Mouse (Mus musculus) kidney, embryonic 16.5 days (tissue): ENCODE measurements around the gene Gas8. TPM values are rescaled to one million over a fixed set of nuclear protein-coding genes. Genes with fewer than 3 reads are reported as not detected.
"Not testable (repeated sequence)": the region's sequence is repeated elsewhere in the genome, so short reads cannot be mapped to it uniquely, and the experiment has no call there.

Experiments
- ATAC-seq: fragments of 200-750 bp; cut with Nextera tagmentation; 2 replicates; pipeline ENCODE4 v1.8.0; 2017; ENCODE audit warnings: moderate TSS enrichment; ENCODE audit not compliant: low FRiP score, low TSS enrichment
- H3K27ac ChIP-seq: fragments of 300-500 bp; sonication (generic); 2 replicates; pipeline ENCODE4 v1.5.1; 2014; ENCODE audit warnings: low read length
- H3K27me3 ChIP-seq: fragments of 300-500 bp; sonication (generic); 2 replicates; pipeline ENCODE4 v1.6.1; 2014; ENCODE audit warnings: low read length, control low read depth, mixed read lengths; ENCODE audit not compliant: insufficient read depth
- H3K36me3 ChIP-seq: fragments of 300-500 bp; sonication (generic); 2 replicates; pipeline ENCODE4 v1.6.1; 2014; ENCODE audit warnings: low read length, control low read depth, mixed read lengths; ENCODE audit not compliant: insufficient read depth
- H3K4me1 ChIP-seq: fragments of 300-500 bp; sonication (generic); 2 replicates; pipeline ENCODE4 v1.6.1; 2014; ENCODE audit warnings: low read length, control low read depth, mixed read lengths; ENCODE audit not compliant: insufficient read depth
- H3K4me2 ChIP-seq: fragments of 300-500 bp; sonication (generic); replicated peaks from 2 replicates; pipeline ENCODE4 v1.6.1; 2014; ENCODE audit warnings: low read depth, low read length
- H3K4me3 ChIP-seq: fragments of 300-500 bp; sonication (generic); 2 replicates; pipeline ENCODE4 v1.5.1; 2014; ENCODE audit warnings: mild to moderate bottlenecking, low read length
- H3K9ac ChIP-seq: fragments of 300-500 bp; sonication (generic); replicated peaks from 2 replicates; pipeline ENCODE4 v1.6.1; 2014; ENCODE audit warnings: low read length
- H3K9me3 ChIP-seq: fragments of 300-500 bp; sonication (generic); 2 replicates; pipeline ENCODE4 v1.6.1; 2016; ENCODE audit warnings: low read length, control low read depth
- WGBS: fragments of 180-500 bp; shearing (Covaris S2); extraction: QIAGEN DNeasy Blood & Tissue Kit; methylation state at CpG from one replicate; pipeline ENCODE4 v1.1.7; 2014; 5-methylcytosine and 5-hydroxymethylcytosine counted together
- polyA plus RNA-seq: library from polyadenylated mRNA; unstranded; fragments of >200 nt; fragmentation: Nextera tagmentation; extraction: Ambion mirVana; gene quantifications from 2 replicates; pipeline ENCODE4 v1.2.1, GENCODE M21; 2015

Gas8 gene
- 38.5 and 39.6 TPM in 2 replicates for polyA plus RNA-seq

GRCm38 (mm10) chr8:123518667-123519066, at the start of gene Gas8:
Gene Gas8, plus strand, starts transcription at chr8:123518834.
- Histone ChIP-seq H3K9me3 (no peaks in the 10 kb centered on the region), H3K9ac (peak within 1 kb of the TSS; percentile 86), H3K4me1 (peaks cover 20% of the 10 kb centered on the region), H3K4me3 (peak within 1 kb of the TSS; percentile 92), H3K27ac (no peak within 1 kb of the TSS), H3K36me3 (peaks cover 28% of the 10 kb centered on the region), H3K4me2 (peak within 1 kb of the TSS; percentile 87), H3K27me3 (peaks cover 23% of the 10 kb centered on the region)
- WGBS = under 1% methylated on average over 20 of the region's 20 CpGs
- peak; percentile 92 for ATAC-seq

- H3K27me3 ChIP-seq, H3K9ac ChIP-seq, H3K9me3 ChIP-seq, H3K27ac ChIP-seq, ATAC-seq, H3K4me3 ChIP-seq, H3K36me3 ChIP-seq, H3K4me1 ChIP-seq, H3K4me2 ChIP-seq: not testable (repeated sequence)
- 58% methylated on average over 6 of the region's 6 CpGs for WGBS
These were observed 45.6 kb upstream of the Gas8 start for GRCm38 (mm10) chr8:123472991-123473390.

GRCm38 (mm10) chr8:123474549-123474948, 44.1 kb upstream of the Gas8 start:
- not testable (repeated sequence) for H3K9me3 ChIP-seq, H3K27me3 ChIP-seq, H3K4me2 ChIP-seq, ATAC-seq, H3K4me3 ChIP-seq, H3K27ac ChIP-seq, H3K36me3 ChIP-seq, H3K9ac ChIP-seq
- H3K4me1 ChIP-seq = peaks cover 13% of the 10 kb centered on the region
- WGBS = 60% methylated on average over 5 of the region's 5 CpGs

- peaks cover 8% of the 10 kb centered on the region; the same call in 1 of the 2 replicates for H3K36me3 ChIP-seq
- peak overlapping the region; percentile 64 for H3K4me3 ChIP-seq
- peak; percentile 52 for ATAC-seq
- peak overlapping the region; percentile 86 for H3K9ac ChIP-seq
- peak overlapping the region; percentile 95; the same call in 1 of the 2 replicates for H3K27ac ChIP-seq
- no peaks in the 10 kb centered on the region for H3K27me3 ChIP-seq
- H3K4me2 ChIP-seq = peak overlapping the region; percentile 84
- H3K9me3 ChIP-seq = no peaks in the 10 kb centered on the region
- H3K4me1 ChIP-seq = peaks cover 13% of the 10 kb centered on the region
- 8% methylated on average over 34 of the region's 34 CpGs for WGBS
These were observed 41.5 kb upstream of the Gas8 start for GRCm38 (mm10) chr8:123476911-123477736.

- 0% methylated on average over 56 of the region's 58 CpGs for WGBS
- H3K4me2 ChIP-seq = peak within 1 kb of the TSS; percentile 84
- peak within 1 kb of the TSS; percentile 64 for H3K4me3 ChIP-seq
These were observed 40.8 kb upstream of the Gas8 start, which contains the start of gene Afg3l1 for GRCm38 (mm10) chr8:123477737-123478258. Gene Afg3l1, plus strand, starts transcription at chr8:123477903.

GRCm38 (mm10) chr8:123478456-123479218, 40.0 kb upstream of the Gas8 start:
- 32% methylated on average over 16 of the region's 16 CpGs for WGBS
- H3K27me3 ChIP-seq = no peaks in the 10 kb centered on the region
- H3K36me3 ChIP-seq = peaks cover 12% of the 10 kb centered on the region; the same call in 1 of the 2 replicates
- peaks cover 13% of the 10 kb centered on the region for H3K4me1 ChIP-seq
- peak overlapping the region; percentile 95 for H3K27ac ChIP-seq
- H3K9me3 ChIP-seq = no peaks in the 10 kb centered on the region
- ATAC-seq = no peak
- H3K4me3 ChIP-seq = peak overlapping the region; percentile 64
- peak overlapping the region; percentile 86 for H3K9ac ChIP-seq
- peak overlapping the region; percentile 84 for H3K4me2 ChIP-seq

More at GRCm38 (mm10) chr8:123477737-123478258, 40.8 kb upstream of the Gas8 start, which contains the start of gene Afg3l1:
- Histone ChIP-seq H3K9ac (peak within 1 kb of the TSS; percentile 86), H3K27me3 (no peaks in the 10 kb centered on the region), H3K27ac (peak within 1 kb of the TSS; percentile 95), H3K9me3 (no peaks in the 10 kb centered on the region), H3K4me1 (peaks cover 13% of the 10 kb centered on the region), H3K36me3 (peaks cover 12% of the 10 kb centered on the region; the same call in 1 of the 2 replicates)
- peak; percentile 93 for ATAC-seq

- no peak overlapping the region for H3K4me2 ChIP-seq
- no peaks in the 10 kb centered on the region for H3K9me3 ChIP-seq
- no peaks in the 10 kb centered on the region for H3K27me3 ChIP-seq
- H3K27ac ChIP-seq = no peak overlapping the region
- peaks cover 43% of the 10 kb centered on the region for H3K36me3 ChIP-seq
- no peak overlapping the region for H3K4me3 ChIP-seq
- no peak overlapping the region for H3K9ac ChIP-seq
- ATAC-seq = no peak
- peaks cover 8% of the 10 kb centered on the region for H3K4me1 ChIP-seq
- 91% methylated on average over 7 of the region's 7 CpGs for WGBS
These were observed 36.0 kb upstream of the Gas8 start for GRCm38 (mm10) chr8:123482627-123483026.

GRCm38 (mm10) chr8:123491280-123492075, 27.2 kb upstream of the Gas8 start:
- H3K4me2 ChIP-seq = no peak overlapping the region
- H3K4me3 ChIP-seq = no peak overlapping the region
- H3K27ac ChIP-seq = no peak overlapping the region
- 89% methylated on average over 15 of the region's 15 CpGs for WGBS
- H3K9me3 ChIP-seq = no peaks in the 10 kb centered on the region
- ATAC-seq = no peak
- peaks cover 88% of the 10 kb centered on the region for H3K36me3 ChIP-seq
- H3K4me1 ChIP-seq = no peaks in the 10 kb centered on the region
- H3K27me3 ChIP-seq = no peaks in the 10 kb centered on the region
- H3K9ac ChIP-seq = no peak overlapping the region

- Histone ChIP-seq H3K27ac (no peak overlapping the region), H3K4me1 (no peaks in the 10 kb centered on the region), H3K4me3 (no peak overlapping the region), H3K4me2 (no peak overlapping the region), H3K9ac (no peak overlapping the region), H3K27me3 (no peaks in the 10 kb centered on the region), H3K9me3 (no peaks in the 10 kb centered on the region), H3K36me3 (peaks cover 85% of the 10 kb centered on the region)
- 94% methylated on average over 9 of the region's 9 CpGs for WGBS
- ATAC-seq = no peak
These were observed 25.7 kb upstream of the Gas8 start for GRCm38 (mm10) chr8:123492898-123493297.
